Mouse (Mus musculus) stomach, embryonic 16.5 days (tissue): ENCODE data around the gene Akna. TPM values are rescaled to one million over a fixed set of nuclear protein-coding genes. Genes with fewer than 3 reads are reported as not detected.

Experiments used
- ATAC-seq: fragments of 200-750 bp; cut with Nextera tagmentation; 2 replicates; pipeline ENCODE4 v1.8.0; 2017; ENCODE audit warnings: moderate number of reproducible peaks, moderate TSS enrichment; ENCODE audit not compliant: insufficient read depth, low FRiP score
- H3K27ac ChIP-seq: fragments of 300-500 bp; sonication (generic); 2 replicates; pipeline ENCODE4 v1.5.1; 2014; ENCODE audit warnings: low read length
- H3K27me3 ChIP-seq: fragments of 300-500 bp; sonication (generic); 2 replicates; pipeline ENCODE4 v1.6.1; 2014; ENCODE audit warnings: low read length, control low read depth, mixed read lengths; ENCODE audit not compliant: control insufficient read depth, insufficient read depth
- H3K36me3 ChIP-seq: fragments of 300-500 bp; sonication (generic); 2 replicates; pipeline ENCODE4 v1.6.1; 2014; ENCODE audit warnings: low read length; ENCODE audit not compliant: control insufficient read depth, insufficient read depth
- H3K4me1 ChIP-seq: fragments of 300-500 bp; sonication (generic); 2 replicates; pipeline ENCODE4 v1.6.1; 2014; ENCODE audit warnings: low read length, control low read depth, mixed read lengths; ENCODE audit not compliant: control insufficient read depth, insufficient read depth
- H3K4me2 ChIP-seq: fragments of 300-500 bp; sonication (generic); 2 replicates; pipeline ENCODE4 v1.6.1; 2014; ENCODE audit warnings: low read depth, low read length, mixed read lengths
- H3K4me3 ChIP-seq: fragments of 300-500 bp; sonication (generic); replicated peaks from 2 replicates; pipeline ENCODE4 v1.5.1; 2014; ENCODE audit warnings: mild to moderate bottlenecking, low read length
- H3K9ac ChIP-seq: fragments of 300-500 bp; sonication (generic); 2 replicates; pipeline ENCODE4 v1.6.1; 2014; ENCODE audit warnings: low read length
- H3K9me3 ChIP-seq: fragments of 300-500 bp; sonication (generic); replicated peaks from 2 replicates; pipeline ENCODE4 v1.6.1; 2016; ENCODE audit warnings: low read length, control low read depth; ENCODE audit not compliant: control insufficient read depth
- WGBS: fragments of 180-500 bp; shearing (Covaris S2); extraction: QIAGEN DNeasy Blood & Tissue Kit; methylation state at CpG from one replicate; pipeline ENCODE4 v1.1.7; 2014; 5-methylcytosine and 5-hydroxymethylcytosine counted together
- polyA plus RNA-seq: library from polyadenylated mRNA; unstranded; fragments of >200 nt; fragmentation: Nextera tagmentation; extraction: Ambion mirVana; gene quantifications from 2 replicates; pipeline ENCODE4 v1.2.1, GENCODE M21; 2015

The Akna gene
- polyA plus RNA-seq, 1 experiment from 2014 or later: 7.0 TPM

DNA sequence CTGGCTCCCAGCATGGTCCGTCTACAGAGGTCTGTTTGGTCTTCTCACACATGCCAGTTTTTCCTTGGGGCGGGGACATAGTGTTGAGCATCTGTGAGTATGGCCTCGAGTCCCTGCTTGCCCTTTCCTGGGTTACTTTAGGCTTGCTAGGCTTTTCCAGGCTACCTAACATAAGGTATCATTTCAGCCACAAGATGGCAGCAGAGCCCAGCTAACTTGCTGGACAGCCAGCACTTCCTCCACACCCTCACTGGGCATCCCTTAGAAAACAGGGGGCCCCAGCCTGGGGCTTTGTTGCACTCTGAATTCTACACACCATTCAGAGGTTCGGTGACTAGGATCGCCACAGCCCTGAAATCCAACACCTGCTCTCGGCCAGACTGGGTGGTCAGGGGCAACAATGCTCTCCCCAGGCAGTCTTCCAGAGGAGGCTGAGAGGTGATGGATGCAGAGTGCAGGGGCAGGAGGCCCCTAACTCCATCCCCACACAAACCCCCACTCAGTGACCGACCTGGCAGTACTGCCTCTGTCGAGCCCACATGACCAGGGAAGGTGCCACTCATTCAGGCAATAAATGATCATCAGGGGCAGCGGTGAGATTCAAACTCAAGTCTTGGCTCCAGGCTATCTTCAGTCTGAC, 14.3 kb upstream of the Akna start:
- ATAC-seq: peak; percentile 45; the same call in 1 of the 2 replicates
- 22% methylated on average over 9 of the region's 9 CpGs for WGBS
- H3K4me1 ChIP-seq: no peaks in the 10 kb centered on the region
- H3K9ac ChIP-seq: no peak overlapping the region
- H3K4me2 ChIP-seq: no peak overlapping the region
- H3K27ac ChIP-seq: no peak overlapping the region
- H3K36me3 ChIP-seq: no peaks in the 10 kb centered on the region
- H3K27me3 ChIP-seq: no peaks in the 10 kb centered on the region
- no peak overlapping the region for H3K4me3 ChIP-seq
- no peaks in the 10 kb centered on the region for H3K9me3 ChIP-seq

DNA sequence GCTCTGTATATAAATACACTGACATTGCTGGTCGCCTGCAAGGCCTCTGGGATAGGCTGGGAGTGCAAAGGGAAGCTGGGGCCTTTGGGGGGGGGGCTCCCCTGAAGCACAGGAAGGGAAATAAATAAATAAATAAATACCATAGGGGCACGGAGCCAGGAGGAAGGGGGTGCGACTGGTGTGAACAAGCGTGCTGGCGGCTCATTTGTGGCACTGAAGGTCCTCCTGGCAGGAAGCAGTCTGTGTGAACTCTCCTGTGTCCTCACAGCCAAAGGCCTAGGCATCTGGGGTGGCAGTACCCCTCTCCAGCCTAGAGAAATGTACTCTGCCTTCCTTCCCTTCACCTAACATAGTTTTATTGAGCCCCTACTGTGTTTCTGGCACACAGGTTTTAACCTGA, 11.8 kb upstream of the Akna start:
- no peak overlapping the region for H3K4me3 ChIP-seq
- H3K27ac ChIP-seq: no peak overlapping the region
- no peak for ATAC-seq
- H3K36me3 ChIP-seq: no peaks in the 10 kb centered on the region
- no peaks in the 10 kb centered on the region for H3K4me1 ChIP-seq
- no peak overlapping the region for H3K9ac ChIP-seq
- no peak overlapping the region for H3K4me2 ChIP-seq
- H3K9me3 ChIP-seq: no peaks in the 10 kb centered on the region
- 61% methylated on average over 5 of the region's 5 CpGs for WGBS
- no peaks in the 10 kb centered on the region for H3K27me3 ChIP-seq

DNA sequence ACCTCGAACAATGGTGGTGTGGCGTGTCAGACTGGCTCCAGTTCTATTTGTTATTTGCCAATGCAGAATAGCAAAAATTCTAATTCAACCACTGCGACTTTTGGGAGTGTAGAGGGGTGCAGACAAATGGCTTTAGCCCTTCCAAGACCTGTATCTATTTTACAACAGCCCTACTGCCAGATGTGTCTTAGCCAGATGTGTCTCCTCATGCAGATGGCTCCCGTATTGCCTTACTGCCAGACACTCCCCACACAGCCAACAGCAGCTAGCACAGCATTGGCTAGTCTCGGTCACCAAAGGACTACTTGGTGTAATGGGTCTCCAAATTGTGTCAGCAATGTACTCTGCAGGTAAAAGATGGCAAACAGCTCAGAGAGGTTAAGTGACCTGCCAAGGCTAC, 8.1 kb upstream of the Akna start:
- Histone ChIP-seq H3K4me2 (peak overlapping the region; percentile 97; the same call in 1 of the 2 replicates), H3K36me3 (no peaks in the 10 kb centered on the region), H3K27ac (no peak overlapping the region), H3K27me3 (no peaks in the 10 kb centered on the region), H3K9me3 (no peaks in the 10 kb centered on the region), H3K4me3 (no peak overlapping the region), H3K9ac (no peak overlapping the region), H3K4me1 (peaks cover 19% of the 10 kb centered on the region)
- WGBS: 45% methylated on average over 5 of the region's 5 CpGs
- no peak for ATAC-seq

DNA sequence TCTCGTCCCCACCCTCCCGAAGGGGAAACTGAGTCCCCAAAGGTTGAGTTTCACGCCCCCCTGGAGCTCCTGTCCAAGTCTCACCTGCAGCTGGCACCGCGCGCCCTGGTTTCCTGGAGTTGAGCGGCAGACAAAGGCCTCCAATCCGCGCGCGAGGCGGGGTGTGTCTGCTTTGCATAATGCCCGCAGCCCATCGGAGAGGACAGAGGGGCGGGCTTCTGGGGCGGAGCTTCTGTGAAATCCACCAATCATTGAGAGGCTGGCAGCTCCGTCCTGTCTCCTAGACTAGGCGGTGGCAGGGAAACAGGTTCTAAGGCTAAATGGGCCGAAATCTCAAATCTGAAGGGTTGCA, 7.4 kb upstream of the Akna start:
- peak; percentile 89 for ATAC-seq
- H3K4me3 ChIP-seq: peak overlapping the region; percentile 55
- H3K4me2 ChIP-seq: peak overlapping the region; percentile 97
- H3K4me1 ChIP-seq: peaks cover 19% of the 10 kb centered on the region
- no peaks in the 10 kb centered on the region for H3K9me3 ChIP-seq
- under 1% methylated on average over 19 of the region's 19 CpGs for WGBS
- peak overlapping the region; percentile 48; the same call in 1 of the 2 replicates for H3K27ac ChIP-seq
- no peaks in the 10 kb centered on the region for H3K27me3 ChIP-seq
- H3K36me3 ChIP-seq: no peaks in the 10 kb centered on the region
- peak overlapping the region; percentile 60 for H3K9ac ChIP-seq

DNA sequence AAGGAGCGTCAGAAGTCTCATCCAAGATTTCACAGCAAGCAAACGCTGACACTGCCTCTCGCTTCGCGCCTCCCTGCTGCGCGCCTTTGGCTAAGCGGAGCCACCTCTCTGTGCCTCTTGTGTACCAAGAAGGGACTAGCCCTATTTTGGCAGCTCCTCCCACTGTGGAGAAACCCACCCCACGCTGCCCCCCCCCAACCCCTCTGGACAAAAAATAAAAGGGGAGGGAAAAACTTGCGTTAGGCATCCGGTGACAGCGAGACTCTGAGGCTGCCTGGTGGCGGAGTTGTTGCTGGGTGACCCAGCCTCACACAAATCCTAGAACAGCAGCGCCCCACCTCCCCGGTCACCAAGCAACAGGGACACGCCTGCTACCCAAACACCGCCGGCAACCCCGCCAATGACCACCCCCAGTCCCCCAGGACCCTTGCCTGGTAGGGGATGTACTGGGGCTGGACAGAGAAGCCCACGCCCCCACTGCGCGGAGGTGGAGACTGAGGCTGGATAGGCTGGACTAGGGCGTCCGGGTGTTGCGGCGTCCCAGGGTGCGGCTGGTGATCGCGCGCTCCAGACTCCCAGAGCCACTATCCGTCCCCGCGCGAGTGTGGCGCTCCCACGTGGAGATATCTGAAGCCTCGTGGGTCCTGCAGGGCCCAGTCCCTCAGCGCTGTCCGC, 6.9 kb upstream of the Akna start:
- Histone ChIP-seq H3K4me3 (peak overlapping the region; percentile 55), H3K27ac (peak overlapping the region; percentile 48), H3K4me2 (peak overlapping the region; percentile 97), H3K27me3 (no peaks in the 10 kb centered on the region), H3K4me1 (peaks cover 19% of the 10 kb centered on the region), H3K9ac (peak overlapping the region; percentile 60), H3K9me3 (no peaks in the 10 kb centered on the region), H3K36me3 (no peaks in the 10 kb centered on the region)
- under 1% methylated on average over 39 of the region's 39 CpGs for WGBS
- peak; percentile 85 for ATAC-seq

DNA sequence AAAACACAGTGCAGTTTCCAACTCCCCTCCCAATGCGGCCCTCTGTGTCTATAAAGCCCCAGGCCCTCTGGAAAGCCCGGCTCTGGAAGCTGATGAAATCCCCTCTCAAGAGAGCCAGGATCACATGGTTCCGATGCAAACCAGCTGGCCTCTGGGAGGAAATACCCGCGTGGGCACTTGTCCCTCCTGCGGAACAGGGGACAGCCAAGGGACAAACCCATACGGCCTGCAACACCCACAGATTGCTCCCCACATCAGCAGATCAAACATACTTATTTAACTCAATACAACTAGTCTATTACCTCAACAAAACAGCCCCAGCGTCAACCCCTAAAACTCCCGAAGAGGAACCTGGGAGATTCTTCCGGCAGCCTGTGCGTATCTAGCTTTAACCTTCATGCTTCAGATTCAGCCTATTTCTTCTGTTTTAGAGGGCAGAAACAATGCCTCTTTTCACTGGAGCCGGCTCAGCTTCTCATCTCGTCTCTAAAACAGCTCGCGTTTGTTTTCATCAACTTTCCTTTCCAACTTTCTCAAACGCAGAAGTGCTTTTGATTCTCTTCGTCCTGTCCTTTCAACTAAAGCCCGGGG, 6.3 kb upstream of the Akna start:
- 3% methylated on average over 18 of the region's 18 CpGs for WGBS
- H3K27ac ChIP-seq: peak overlapping the region; percentile 48
- no peaks in the 10 kb centered on the region for H3K9me3 ChIP-seq
- ATAC-seq: no peak
- no peaks in the 10 kb centered on the region for H3K27me3 ChIP-seq
- peaks cover 23% of the 10 kb centered on the region for H3K4me1 ChIP-seq
- H3K4me3 ChIP-seq: peak overlapping the region; percentile 55
- no peaks in the 10 kb centered on the region for H3K36me3 ChIP-seq
- H3K9ac ChIP-seq: peak overlapping the region; percentile 60
- peak overlapping the region; percentile 97 for H3K4me2 ChIP-seq

DNA sequence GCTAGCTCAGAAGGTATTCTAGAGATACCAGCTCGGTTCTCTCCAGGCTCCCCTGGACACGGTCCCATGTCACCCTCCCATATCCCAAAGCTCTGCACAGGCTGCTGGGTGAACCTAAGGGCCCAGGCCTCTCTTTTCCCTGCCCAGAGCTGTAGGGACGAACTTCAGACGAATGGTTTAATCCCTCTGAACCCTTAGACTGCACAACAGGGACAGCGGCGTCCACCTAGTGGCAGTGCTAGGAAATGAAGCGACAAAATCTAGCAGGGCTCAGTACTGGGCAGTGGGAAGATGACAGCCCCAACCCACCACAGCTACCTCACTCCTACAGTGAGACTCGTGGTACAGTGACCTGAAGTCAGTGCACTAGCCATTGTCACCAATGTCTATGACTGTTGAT, 5.5 kb upstream of the Akna start:
- ATAC-seq: no peak
- Histone ChIP-seq H3K9me3 (no peaks in the 10 kb centered on the region), H3K27me3 (no peaks in the 10 kb centered on the region), H3K36me3 (no peaks in the 10 kb centered on the region), H3K4me1 (peaks cover 31% of the 10 kb centered on the region), H3K27ac (peak overlapping the region; percentile 48), H3K9ac (peak overlapping the region; percentile 52), H3K4me2 (peak overlapping the region; percentile 97; the same call in 1 of the 2 replicates), H3K4me3 (peak overlapping the region; percentile 55; the same call in 1 of the 2 replicates)
- 13% methylated on average over 8 of the region's 8 CpGs for WGBS

DNA sequence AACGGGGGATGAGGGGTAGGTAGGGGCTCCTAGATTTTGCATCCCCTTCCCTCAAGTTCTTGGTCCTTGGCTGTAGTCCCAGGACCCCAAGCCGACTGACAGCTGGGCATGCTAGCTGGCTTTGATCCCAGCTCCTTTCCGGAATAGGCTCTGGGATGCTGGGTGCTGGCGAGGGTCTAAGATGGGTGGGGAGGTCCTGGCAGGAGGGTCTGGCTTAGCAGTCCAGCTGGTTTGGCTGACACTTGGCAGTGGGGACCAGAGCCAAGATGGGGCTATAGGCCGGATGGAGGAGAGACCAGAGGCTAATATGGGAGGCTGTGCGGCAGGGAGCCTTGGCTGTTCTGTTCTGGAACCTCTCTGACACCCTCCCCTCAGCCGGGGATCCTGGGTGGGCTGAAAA, 5.1 kb upstream of the Akna start:
- no peaks in the 10 kb centered on the region for H3K9me3 ChIP-seq
- peak overlapping the region; percentile 97; the same call in 1 of the 2 replicates for H3K4me2 ChIP-seq
- WGBS: 40% methylated on average over 7 of the region's 7 CpGs
- ATAC-seq: no peak
- no peaks in the 10 kb centered on the region for H3K36me3 ChIP-seq
- H3K27ac ChIP-seq: peak overlapping the region; percentile 48
- peak overlapping the region; percentile 52 for H3K9ac ChIP-seq
- no peaks in the 10 kb centered on the region for H3K27me3 ChIP-seq
- no peak overlapping the region for H3K4me3 ChIP-seq
- peaks cover 35% of the 10 kb centered on the region for H3K4me1 ChIP-seq

DNA sequence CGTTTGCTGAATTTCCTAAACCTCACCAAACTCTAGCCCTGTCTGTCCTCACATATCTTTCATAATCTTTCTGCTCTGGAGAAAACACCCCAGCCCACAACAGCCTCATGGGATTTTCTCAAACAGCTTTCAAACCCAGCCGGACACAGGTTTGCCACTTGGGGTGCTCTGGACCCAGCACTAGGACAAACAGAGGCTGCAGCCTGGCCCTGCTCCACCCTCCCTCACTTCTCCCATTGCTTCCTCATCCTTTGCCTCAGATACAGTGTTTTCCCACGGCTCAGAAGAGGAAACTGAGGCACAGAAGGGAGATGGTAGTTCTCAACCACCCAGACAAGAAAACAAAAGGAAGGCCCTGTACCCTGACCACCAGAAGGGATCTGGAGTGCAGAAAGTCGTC, 2.5 kb upstream of the Akna start:
- Histone ChIP-seq H3K4me1 (peaks cover 50% of the 10 kb centered on the region), H3K4me2 (no peak overlapping the region), H3K27ac (no peak overlapping the region), H3K4me3 (no peak overlapping the region), H3K36me3 (no peaks in the 10 kb centered on the region), H3K9me3 (no peaks in the 10 kb centered on the region), H3K27me3 (no peaks in the 10 kb centered on the region), H3K9ac (no peak overlapping the region)
- 57% methylated on average over 4 of the region's 4 CpGs for WGBS
- no peak for ATAC-seq
